Mouse (Mus musculus) lung, adult 2 months (tissue): Measurements from ENCODE around the gene Zmiz2.

Source experiments
- CTCF ChIP-seq: fragments of 200-500 bp; IDR thresholded peaks from 2 replicates; pipeline ENCODE4 v1.5.1; 2011; ENCODE audit warnings: mild to moderate bottlenecking, low read length, control low read depth; ENCODE audit not compliant: insufficient read depth
- POLR2A ChIP-seq: fragments of 200-500 bp; IDR thresholded peaks from 2 replicates; pipeline ENCODE4 v1.6.1; 2011; ENCODE audit warnings: low read depth, mild to moderate bottlenecking, control low read depth, low read length, borderline replicate concordance; ENCODE audit errors: extremely low read depth

DNA sequence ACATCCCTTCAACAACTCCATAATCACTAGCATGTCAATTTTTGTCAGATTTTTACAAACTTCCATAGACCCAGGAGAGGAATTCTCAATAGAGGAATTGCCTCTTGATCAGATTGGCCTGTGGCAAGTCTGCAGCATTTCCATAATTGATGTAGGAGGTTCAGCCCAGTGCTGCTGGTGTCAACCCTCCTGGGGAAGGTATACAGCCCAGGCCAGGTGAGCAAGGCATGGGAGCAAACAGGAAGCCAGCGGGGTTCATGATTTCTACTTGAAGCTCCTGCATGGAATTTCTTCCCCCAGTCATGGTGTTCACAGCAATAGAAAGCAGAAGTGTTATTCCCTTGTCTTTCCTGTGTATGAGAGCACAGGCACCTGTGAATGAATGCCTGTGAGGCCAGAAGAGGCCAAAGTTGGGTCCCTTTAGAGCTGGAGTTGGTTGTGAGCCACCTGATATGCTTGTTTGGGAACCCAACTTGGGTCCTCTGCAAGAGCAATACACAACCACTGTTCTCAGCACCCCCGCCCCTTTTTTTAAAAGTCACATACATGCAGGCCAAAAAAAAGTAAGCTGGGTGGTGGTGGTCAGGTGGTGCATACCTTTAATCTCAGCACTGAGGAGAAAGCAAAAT lies 32.0 kb downstream of the Zmiz2 start:
- TF ChIP-seq CTCF (no peak), POLR2A (no peak)
